Mouse (Mus musculus) megakaryocyte progenitor cell, adult 5-6 weeks (primary cell): ENCODE measurements around the gene Fam243. TPM values are rescaled to one million over a fixed set of nuclear protein-coding genes. Genes with fewer than 3 reads are reported as not detected.

Experiments used
- ATAC-seq: replicated peaks from 2 replicates; pipeline ENCODE4 v1.8.0; 2016; ENCODE audit warnings: mild to moderate bottlenecking, moderate TSS enrichment, inconsistent platforms; ENCODE audit not compliant: poor library complexity
- total RNA-seq, 2 experiments: library from RNA; stranded (forward) in 1 of 2; stranded (reverse) in 1 of 2; fragments of 157-497, 149-512 nt in 1 of 2; fragments of 200-1000 nt in 1 of 2; gene quantifications; 2 replicates each; pipeline versions ENCODE4 v1.2.3 to v1.2.4; 2015 to 2017

Gene Fam243
- total RNA-seq (2015) (not detected in 2 replicates), total RNA-seq (2017) (not detected in 2 replicates)

GRCm38 (mm10) chr16:92321341-92321740 lies at the start of gene Fam243:
Gene Fam243, minus strand, starts transcription at chr16:92321441.
- ATAC-seq = no peak

GRCm38 (mm10) chr16:92369260-92369659 lies 48.0 kb upstream of the Fam243 start:
- peak; percentile 90 for ATAC-seq

GRCm38 (mm10) chr16:92365477-92365876 lies 44.2 kb upstream of the Fam243 start:
- ATAC-seq = no peak

- no peak for ATAC-seq
Measured at GRCm38 (mm10) chr16:92360711-92361110, 39.5 kb upstream of the Fam243 start.

- no peak for ATAC-seq
Measured at GRCm38 (mm10) chr16:92359229-92359628, 38.0 kb upstream of the Fam243 start, which contains the start of gene Kcne1. Gene Kcne1, minus strand, starts transcription at chr16:92359468.

- 0 out of 2 replicates have a peak, but pooled peaks have one; percentile 29 for ATAC-seq
Measured at GRCm38 (mm10) chr16:92358734-92359133, 37.5 kb upstream of the Fam243 start.

- ATAC-seq = no peak
Measured at GRCm38 (mm10) chr16:92357566-92357965, 36.3 kb upstream of the Fam243 start.

- ATAC-seq = no peak
Measured at GRCm38 (mm10) chr16:92357023-92357422, 35.8 kb upstream of the Fam243 start.

GRCm38 (mm10) chr16:92355982-92356381 lies 34.7 kb upstream of the Fam243 start:
- no peak for ATAC-seq

GRCm38 (mm10) chr16:92355366-92355765 lies 34.1 kb upstream of the Fam243 start:
- no peak for ATAC-seq

- ATAC-seq = no peak
Measured at GRCm38 (mm10) chr16:92353897-92354296, 32.7 kb upstream of the Fam243 start.

- no peak for ATAC-seq
Measured at GRCm38 (mm10) chr16:92353295-92353694, 32.1 kb upstream of the Fam243 start.

- no peak for ATAC-seq
Measured at GRCm38 (mm10) chr16:92348941-92349340, 27.7 kb upstream of the Fam243 start.

- ATAC-seq = no peak
Measured at GRCm38 (mm10) chr16:92346297-92346916, 25.2 kb upstream of the Fam243 start.

- ATAC-seq = no peak
Measured at GRCm38 (mm10) chr16:92345177-92345576, 23.9 kb upstream of the Fam243 start.

- peak; percentile 79 for ATAC-seq
Measured at GRCm38 (mm10) chr16:92340612-92341511, 19.6 kb upstream of the Fam243 start.

- ATAC-seq = peak; percentile 85
Measured at GRCm38 (mm10) chr16:92336280-92336679, 15.0 kb upstream of the Fam243 start.

GRCm38 (mm10) chr16:92334600-92334999 lies 13.4 kb upstream of the Fam243 start:
- no peak for ATAC-seq

- ATAC-seq = no peak
Measured at GRCm38 (mm10) chr16:92330966-92331365, 9.7 kb upstream of the Fam243 start.

- no peak for ATAC-seq
Measured at GRCm38 (mm10) chr16:92327911-92328310, 6.7 kb upstream of the Fam243 start.

GRCm38 (mm10) chr16:92325062-92325406 lies 3.8 kb upstream of the Fam243 start:
- ATAC-seq = no peak
